Mouse (Mus musculus) testis, adult 2 months (tissue): ENCODE results near the gene Map2k2.

Experiments used
- CTCF ChIP-seq: fragments of 200-500 bp; IDR thresholded peaks from 2 replicates; pipeline ENCODE4 v1.5.1; 2012; ENCODE audit warnings: low read depth, mild to moderate bottlenecking, inconsistent platforms, low read length, moderate library complexity; ENCODE audit not compliant: control insufficient read depth, insufficient read depth, insufficient replicate concordance
- POLR2A ChIP-seq: fragments of 200-500 bp; IDR thresholded peaks from 2 replicates; pipeline ENCODE4 v1.6.1; 2012; ENCODE audit warnings: low read depth, mild to moderate bottlenecking, inconsistent platforms, low read length, moderate library complexity; ENCODE audit not compliant: control insufficient read depth

DNA sequence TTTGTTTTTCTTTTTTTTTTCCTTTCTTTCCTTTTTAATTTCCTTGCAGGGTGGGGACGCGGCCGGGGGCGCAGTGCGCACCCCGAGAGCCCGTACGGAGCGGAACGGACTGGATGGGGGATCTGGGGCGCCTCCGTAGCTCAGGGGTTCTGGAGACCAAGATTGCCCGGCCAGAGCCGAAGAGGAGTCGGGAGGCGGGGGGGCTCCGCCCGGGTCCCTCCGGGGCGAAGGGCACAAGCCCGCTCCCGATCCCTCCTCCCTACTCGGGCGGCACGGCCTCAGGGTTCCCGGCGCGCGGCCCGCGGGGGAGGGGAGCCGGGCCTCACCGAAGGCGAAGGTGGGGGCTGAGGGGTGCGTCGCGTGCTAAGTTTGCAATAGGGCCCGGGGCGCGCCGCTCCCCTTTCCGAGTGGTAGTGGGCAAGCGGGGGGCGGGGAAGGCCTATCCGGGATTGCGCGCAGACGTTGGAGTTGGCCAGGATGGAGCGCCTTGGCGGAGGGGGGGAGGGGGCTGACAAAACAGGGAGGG is 31.1 kb downstream of the Map2k2 start:
- no peak for TF ChIP-seq CTCF
- TF ChIP-seq POLR2A, result no peak
